Mouse (Mus musculus) kidney, embryonic 16.5 days (tissue): ENCODE measurements around the gene Ccdc136. TPM values are rescaled to one million over a fixed set of nuclear protein-coding genes. Genes with fewer than 3 reads are reported as not detected.

ENCODE experiments used
- ATAC-seq: fragments of 200-750 bp; cut with Nextera tagmentation; 2 replicates; pipeline ENCODE4 v1.8.0; 2017; ENCODE audit warnings: moderate TSS enrichment; ENCODE audit not compliant: low FRiP score, low TSS enrichment
- H3K27ac ChIP-seq: fragments of 300-500 bp; sonication (generic); 2 replicates; pipeline ENCODE4 v1.5.1; 2014; ENCODE audit warnings: low read length
- H3K27me3 ChIP-seq: fragments of 300-500 bp; sonication (generic); 2 replicates; pipeline ENCODE4 v1.6.1; 2014; ENCODE audit warnings: low read length, control low read depth, mixed read lengths; ENCODE audit not compliant: insufficient read depth
- H3K36me3 ChIP-seq: fragments of 300-500 bp; sonication (generic); 2 replicates; pipeline ENCODE4 v1.6.1; 2014; ENCODE audit warnings: low read length, control low read depth, mixed read lengths; ENCODE audit not compliant: insufficient read depth
- H3K4me1 ChIP-seq: fragments of 300-500 bp; sonication (generic); 2 replicates; pipeline ENCODE4 v1.6.1; 2014; ENCODE audit warnings: low read length, control low read depth, mixed read lengths; ENCODE audit not compliant: insufficient read depth
- H3K4me2 ChIP-seq: fragments of 300-500 bp; sonication (generic); replicated peaks from 2 replicates; pipeline ENCODE4 v1.6.1; 2014; ENCODE audit warnings: low read depth, low read length
- H3K4me3 ChIP-seq: fragments of 300-500 bp; sonication (generic); 2 replicates; pipeline ENCODE4 v1.5.1; 2014; ENCODE audit warnings: mild to moderate bottlenecking, low read length
- H3K9ac ChIP-seq: fragments of 300-500 bp; sonication (generic); replicated peaks from 2 replicates; pipeline ENCODE4 v1.6.1; 2014; ENCODE audit warnings: low read length
- H3K9me3 ChIP-seq: fragments of 300-500 bp; sonication (generic); 2 replicates; pipeline ENCODE4 v1.6.1; 2016; ENCODE audit warnings: low read length, control low read depth
- whole genome bisulfite sequencing: fragments of 180-500 bp; shearing (Covaris S2); extraction: QIAGEN DNeasy Blood & Tissue Kit; methylation state at CpG from one replicate; pipeline ENCODE4 v1.1.7; 2014; 5-methylcytosine and 5-hydroxymethylcytosine counted together
- polyA plus RNA-seq: library from polyadenylated mRNA; unstranded; fragments of >200 nt; fragmentation: Nextera tagmentation; extraction: Ambion mirVana; gene quantifications from 2 replicates; pipeline ENCODE4 v1.2.1, GENCODE M21; 2015

The Ccdc136 gene
- polyA plus RNA-seq, 1 experiment from 2014 or later = 20.2 TPM

DNA sequence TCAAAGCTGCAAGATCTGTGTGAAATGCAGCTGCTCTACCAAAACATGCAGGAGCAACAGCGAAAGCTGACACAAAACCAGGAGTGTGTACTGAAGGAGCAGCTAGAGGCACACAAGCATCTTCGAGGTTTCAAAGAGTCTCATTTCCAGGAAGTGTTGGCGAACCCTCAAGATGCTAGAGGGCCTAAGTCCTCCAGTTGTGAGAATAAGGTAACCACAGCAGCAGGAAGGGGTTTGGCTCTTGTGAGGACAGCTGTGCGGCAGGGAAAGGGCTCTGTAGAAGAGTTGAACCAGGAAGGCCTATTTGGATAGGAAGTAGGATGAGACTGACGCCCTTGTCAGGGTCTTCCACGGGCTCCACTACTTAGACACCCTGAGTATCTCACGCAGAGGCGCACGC is 19.3 kb downstream of the Ccdc136 start:
- ATAC-seq = no peak

DNA sequence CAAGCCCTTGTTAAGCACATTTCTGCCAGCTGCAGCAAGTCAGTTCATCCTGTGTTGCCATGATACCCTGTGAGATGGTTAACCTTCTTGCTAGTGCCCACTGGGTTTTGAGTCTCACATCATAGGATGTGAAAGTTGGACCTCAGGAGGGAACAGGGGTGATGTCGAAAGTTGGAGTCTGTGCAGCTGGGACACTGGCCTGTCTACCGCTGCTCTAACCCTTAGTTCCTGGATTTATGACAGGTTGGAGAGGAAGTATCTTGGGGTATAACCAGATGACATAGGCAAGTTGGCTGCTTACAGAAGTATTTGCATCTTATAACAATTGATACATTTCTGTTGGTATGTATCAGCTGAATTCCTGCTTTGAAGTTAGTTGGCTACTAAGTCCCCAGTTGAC is 24.5 kb downstream of the Ccdc136 start:
- H3K9ac ChIP-seq = no peak overlapping the region
- H3K9me3 ChIP-seq = no peaks in the 10 kb centered on the region
- H3K36me3 ChIP-seq = 0 out of 2 replicates have a peak, but pooled peaks cover 2% of the 10 kb centered on the region
- H3K27me3 ChIP-seq = no peaks in the 10 kb centered on the region
- no peak for ATAC-seq
- H3K4me3 ChIP-seq = no peak overlapping the region
- H3K27ac ChIP-seq = no peak overlapping the region
- no peak overlapping the region for H3K4me2 ChIP-seq
- H3K4me1 ChIP-seq = no peaks in the 10 kb centered on the region
- 76% methylated on average over 2 of the region's 2 CpGs for WGBS

More for the DNA sequence above, 19.3 kb downstream of the Ccdc136 start:
- H3K36me3 ChIP-seq = peaks cover 9% of the 10 kb centered on the region; the same call in 1 of the 2 replicates
- H3K4me3 ChIP-seq = no peak overlapping the region
- H3K27ac ChIP-seq = no peak overlapping the region
- H3K27me3 ChIP-seq = no peaks in the 10 kb centered on the region
- no peaks in the 10 kb centered on the region for H3K4me1 ChIP-seq
- no peak overlapping the region for H3K4me2 ChIP-seq
- no peaks in the 10 kb centered on the region for H3K9me3 ChIP-seq
- 83% methylated on average over 9 of the region's 9 CpGs for WGBS
- H3K9ac ChIP-seq = no peak overlapping the region

DNA sequence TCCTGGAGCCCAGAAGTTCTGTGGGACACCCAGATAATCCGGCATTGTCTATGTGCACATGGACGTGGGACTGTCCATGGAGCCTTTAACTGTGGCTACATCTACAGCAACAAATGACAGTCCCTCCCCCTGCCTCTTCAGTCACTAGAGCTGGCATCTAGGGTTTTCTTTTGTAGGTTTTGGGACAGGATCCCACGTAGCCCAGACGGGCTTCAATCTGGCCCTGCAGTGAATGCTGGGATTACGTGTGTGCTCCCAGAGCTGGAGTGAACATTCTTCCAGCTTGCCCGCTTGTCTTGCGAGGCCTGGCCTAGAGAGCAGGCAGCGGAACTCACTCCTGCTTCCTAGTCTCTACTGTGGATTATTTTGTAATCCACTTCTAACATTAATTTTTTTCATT is 29.0 kb downstream of the Ccdc136 start:
- H3K36me3 ChIP-seq = no peaks in the 10 kb centered on the region
- no peak overlapping the region for H3K27ac ChIP-seq
- H3K9ac ChIP-seq = no peak overlapping the region
- H3K4me1 ChIP-seq = no peaks in the 10 kb centered on the region
- ATAC-seq = no peak
- H3K9me3 ChIP-seq = no peaks in the 10 kb centered on the region
- no peak overlapping the region for H3K4me3 ChIP-seq
- no peak overlapping the region for H3K4me2 ChIP-seq
- no peaks in the 10 kb centered on the region for H3K27me3 ChIP-seq
- WGBS = 88% methylated on average over 8 of the region's 8 CpGs

GRCm38 (mm10) chr6:29426331-29426730 is 30.2 kb downstream of the Ccdc136 start:
- Histone ChIP-seq H3K9me3 (no peaks in the 10 kb centered on the region), H3K4me1 (no peaks in the 10 kb centered on the region), H3K27me3 (no peaks in the 10 kb centered on the region), H3K4me3 (no peak overlapping the region), H3K9ac (no peak overlapping the region), H3K36me3 (no peaks in the 10 kb centered on the region), H3K4me2 (no peak overlapping the region), H3K27ac (no peak overlapping the region)
- ATAC-seq = no peak
- WGBS = 72% methylated on average over 6 of the region's 6 CpGs

GRCm38 (mm10) chr6:29428171-29428570 is 32.1 kb downstream of the Ccdc136 start:
- Histone ChIP-seq H3K36me3 (no peaks in the 10 kb centered on the region), H3K4me2 (no peak overlapping the region), H3K4me3 (no peak overlapping the region), H3K27ac (no peak overlapping the region), H3K4me1 (peaks cover 8% of the 10 kb centered on the region; the same call in 1 of the 2 replicates), H3K9ac (no peak overlapping the region), H3K27me3 (peaks cover 14% of the 10 kb centered on the region; the same call in 1 of the 2 replicates), H3K9me3 (no peaks in the 10 kb centered on the region)
- no peak for ATAC-seq
- 60% methylated on average over 4 of the region's 4 CpGs for WGBS

DNA sequence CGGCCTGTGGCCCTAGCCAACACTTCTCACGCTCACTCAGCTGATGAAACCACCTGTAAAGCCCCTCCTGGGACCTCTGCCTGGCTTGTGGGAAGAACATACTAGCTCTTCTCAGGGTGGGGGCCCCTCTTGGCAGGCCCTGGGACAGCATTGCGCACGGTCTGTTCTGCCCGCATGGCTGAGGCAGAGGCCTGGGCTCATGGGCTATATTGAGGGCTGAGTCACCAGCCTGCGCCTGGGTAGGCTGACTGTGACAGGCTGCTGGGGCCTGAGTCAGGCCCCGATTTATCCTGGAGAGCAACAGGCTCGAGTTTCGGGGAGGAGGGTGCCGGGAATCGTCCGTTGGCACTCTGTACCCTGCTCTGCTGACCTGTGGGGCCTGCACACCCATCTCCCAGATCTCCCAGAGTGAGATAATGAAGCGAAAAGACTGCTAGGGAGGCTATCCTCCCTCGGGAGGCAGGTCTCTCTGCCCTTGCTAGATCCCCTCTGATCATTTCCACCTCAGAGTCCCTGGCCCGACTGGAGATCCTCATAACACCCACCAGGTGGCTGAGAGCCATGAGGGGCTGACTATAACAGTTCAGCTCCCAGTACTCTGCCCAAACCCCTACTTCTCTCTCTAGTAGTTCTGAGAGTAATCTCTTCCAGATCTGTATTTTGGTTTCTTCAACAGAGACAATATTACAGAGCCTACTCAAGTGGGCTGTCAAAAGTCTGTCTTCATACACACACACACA is 34.7 kb downstream of the Ccdc136 start:
- Histone ChIP-seq H3K36me3 (no peaks in the 10 kb centered on the region), H3K4me3 (no peak overlapping the region), H3K4me1 (peaks cover 34% of the 10 kb centered on the region), H3K27me3 (peaks cover 25% of the 10 kb centered on the region; the same call in 1 of the 2 replicates), H3K27ac (no peak overlapping the region), H3K4me2 (no peak overlapping the region), H3K9me3 (no peaks in the 10 kb centered on the region), H3K9ac (no peak overlapping the region)
- ATAC-seq = no peak
- 42% methylated on average over 15 of the region's 15 CpGs for WGBS

DNA sequence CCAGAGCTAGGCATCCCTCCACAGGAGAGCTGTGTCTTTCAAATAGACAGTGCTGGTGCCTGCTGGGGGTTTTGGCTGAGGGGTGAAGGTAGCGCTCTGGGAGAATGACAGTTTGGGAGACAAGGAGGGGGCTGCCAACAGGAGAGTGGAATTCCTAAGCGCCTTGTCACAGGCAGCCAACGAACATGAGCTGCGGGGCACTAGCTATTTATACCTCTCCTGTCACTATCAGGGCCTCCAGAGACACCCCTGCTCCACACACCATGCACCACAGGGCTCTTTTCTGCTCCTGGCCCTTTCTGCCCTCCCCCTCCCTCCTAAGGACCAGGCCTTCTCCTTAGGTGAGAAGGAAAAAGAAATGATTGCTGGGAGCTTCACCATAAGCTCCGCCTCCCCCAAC is 35.4 kb downstream of the Ccdc136 start:
- peaks cover 40% of the 10 kb centered on the region for H3K4me1 ChIP-seq
- WGBS = 29% methylated on average over 5 of the region's 5 CpGs

DNA sequence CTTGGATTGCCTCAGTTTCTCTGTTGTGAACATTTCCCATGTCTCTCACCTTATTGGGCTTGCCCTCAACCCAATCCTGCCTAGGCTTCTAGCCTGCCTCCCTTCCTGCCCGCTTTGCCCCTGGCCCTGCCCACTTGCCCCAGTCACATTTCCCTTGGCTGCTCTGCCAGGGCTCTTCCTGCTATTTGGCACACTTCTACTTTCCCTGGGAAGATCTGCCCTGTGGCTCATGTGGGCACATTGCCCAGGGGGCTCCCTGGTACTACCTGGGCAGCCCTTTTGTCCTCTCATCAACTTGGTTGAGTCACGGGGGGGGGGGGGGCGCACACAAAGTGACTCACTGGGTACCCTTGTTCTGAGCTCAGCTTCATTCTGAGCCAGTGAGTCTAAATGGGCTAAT is 36.0 kb downstream of the Ccdc136 start:
- no peak overlapping the region for H3K4me2 ChIP-seq
- H3K27me3 ChIP-seq = peaks cover 25% of the 10 kb centered on the region; the same call in 1 of the 2 replicates
- H3K27ac ChIP-seq = no peak overlapping the region
- peaks cover 47% of the 10 kb centered on the region for H3K4me1 ChIP-seq
- H3K9me3 ChIP-seq = no peaks in the 10 kb centered on the region
- H3K36me3 ChIP-seq = no peaks in the 10 kb centered on the region
- 67% methylated on average over 3 of the region's 3 CpGs for WGBS
- ATAC-seq = no peak
- H3K4me3 ChIP-seq = no peak overlapping the region
- H3K9ac ChIP-seq = no peak overlapping the region

More for the DNA sequence above, 35.4 kb downstream of the Ccdc136 start:
- no peaks in the 10 kb centered on the region for H3K9me3 ChIP-seq
- H3K4me2 ChIP-seq = no peak overlapping the region
- no peak overlapping the region for H3K27ac ChIP-seq
- H3K9ac ChIP-seq = no peak overlapping the region
- peaks cover 25% of the 10 kb centered on the region; the same call in 1 of the 2 replicates for H3K27me3 ChIP-seq
- H3K36me3 ChIP-seq = no peaks in the 10 kb centered on the region
- H3K4me3 ChIP-seq = no peak overlapping the region
- no peak for ATAC-seq

DNA sequence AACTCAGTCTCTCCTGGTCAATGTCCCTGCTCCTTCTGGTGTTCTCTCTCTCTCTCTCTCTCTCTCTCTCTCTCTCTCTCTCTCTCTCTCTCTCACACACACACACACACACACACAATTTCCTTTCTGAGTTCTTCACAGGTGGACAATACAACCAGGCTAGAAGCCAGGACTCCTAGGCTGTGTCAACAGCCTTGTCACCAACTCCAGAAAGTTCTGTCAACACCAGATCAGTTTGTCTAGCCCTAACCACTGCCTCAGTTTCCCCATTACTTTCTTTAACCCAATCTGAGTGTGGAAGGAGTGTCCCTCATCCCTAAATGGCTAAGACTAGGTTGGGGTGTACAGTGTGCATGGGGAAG is 36.5 kb downstream of the Ccdc136 start:
- H3K27ac ChIP-seq = no peak overlapping the region
- H3K27me3 ChIP-seq = peaks cover 25% of the 10 kb centered on the region; the same call in 1 of the 2 replicates
- peaks cover 47% of the 10 kb centered on the region for H3K4me1 ChIP-seq
- ATAC-seq = no peak
- H3K4me2 ChIP-seq = peak overlapping the region; percentile 89
- H3K4me3 ChIP-seq = peak overlapping the region; percentile 61
- H3K9ac ChIP-seq = peak overlapping the region; percentile 69
- no peaks in the 10 kb centered on the region for H3K9me3 ChIP-seq
- H3K36me3 ChIP-seq = no peaks in the 10 kb centered on the region

GRCm38 (mm10) chr6:29433038-29433803 is 37.1 kb downstream of the Ccdc136 start, which contains the start of gene Flnc:
Flnc (plus strand) TSS chr6:29433256.
- Histone ChIP-seq H3K27ac (no peak within 1 kb of the TSS), H3K9me3 (no peaks in the 10 kb centered on the region), H3K4me3 (peak within 1 kb of the TSS; percentile 61), H3K27me3 (peaks cover 25% of the 10 kb centered on the region; the same call in 1 of the 2 replicates), H3K9ac (peak within 1 kb of the TSS; percentile 69), H3K36me3 (no peaks in the 10 kb centered on the region), H3K4me2 (peak within 1 kb of the TSS; percentile 89), H3K4me1 (peaks cover 47% of the 10 kb centered on the region)
- peak; percentile 23 for ATAC-seq
- WGBS = under 1% methylated on average over 60 of the region's 77 CpGs
